Mouse (Mus musculus): ENCODE data around the gene Ppp1r9a.
A peak's percentile ranks its signal among the peaks of the same experiment; 100 is the strongest.

Gene Ppp1r9a

DNA sequence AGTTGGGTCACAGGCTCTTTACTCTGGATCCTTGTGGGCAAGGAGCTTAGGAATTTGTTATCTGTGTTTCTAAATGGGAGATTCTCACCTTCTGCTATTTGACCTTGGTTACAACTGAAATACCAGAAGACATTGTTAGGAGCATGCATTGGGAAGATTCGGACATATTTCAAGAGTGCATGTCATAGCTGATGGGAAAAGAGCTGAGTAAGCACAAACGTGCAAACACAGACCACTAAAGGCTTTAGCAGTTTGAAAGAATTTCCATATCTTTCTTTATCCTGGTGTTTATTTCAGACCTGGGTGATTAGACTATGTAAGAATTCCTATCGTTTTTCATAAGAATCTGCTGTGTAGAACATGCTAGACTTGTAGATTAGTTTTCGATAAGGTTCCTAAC is 59.5 kb downstream of the Ppp1r9a start:
- no peak for DNase-seq

DNA sequence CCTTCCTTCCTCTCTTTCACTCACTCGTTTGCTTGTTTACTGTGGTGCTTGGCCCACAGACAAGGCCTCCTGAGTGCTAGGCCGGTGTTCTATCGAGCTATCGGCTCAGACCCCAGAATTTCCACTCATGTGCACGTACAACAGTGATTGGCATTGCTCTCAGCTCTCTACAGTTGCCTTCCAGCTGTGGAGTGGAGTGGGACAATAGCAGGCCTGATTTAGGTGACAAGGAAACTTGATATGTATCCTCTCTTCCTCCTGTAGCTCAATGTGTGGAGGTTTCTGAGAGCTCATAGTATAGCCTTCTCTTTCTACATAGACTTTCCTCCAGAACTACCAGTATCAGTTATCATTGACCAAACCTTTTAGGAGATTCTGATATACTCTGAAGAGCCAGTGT is 60.3 kb downstream of the Ppp1r9a start:
- no peak for DNase-seq

DNA sequence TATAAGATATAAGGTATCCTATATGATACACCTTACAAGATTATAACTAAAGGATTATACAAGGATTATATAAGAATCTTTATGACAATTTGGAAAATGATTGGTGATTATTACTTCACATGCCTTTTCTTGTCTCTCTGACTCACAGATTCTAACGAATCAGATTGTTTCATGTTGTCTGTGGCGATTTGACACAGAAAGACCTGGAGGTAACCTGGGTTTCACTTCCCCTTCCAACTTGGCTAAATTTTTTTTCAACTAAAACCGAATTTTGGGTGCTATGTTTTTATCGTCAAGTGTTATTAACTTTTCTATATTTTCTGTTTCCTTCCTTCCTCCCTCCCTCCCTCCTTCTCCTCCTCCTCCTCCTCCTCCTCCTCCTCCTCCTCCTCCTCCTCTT is 64.5 kb downstream of the Ppp1r9a start:
- DNase-seq, result no peak

DNA sequence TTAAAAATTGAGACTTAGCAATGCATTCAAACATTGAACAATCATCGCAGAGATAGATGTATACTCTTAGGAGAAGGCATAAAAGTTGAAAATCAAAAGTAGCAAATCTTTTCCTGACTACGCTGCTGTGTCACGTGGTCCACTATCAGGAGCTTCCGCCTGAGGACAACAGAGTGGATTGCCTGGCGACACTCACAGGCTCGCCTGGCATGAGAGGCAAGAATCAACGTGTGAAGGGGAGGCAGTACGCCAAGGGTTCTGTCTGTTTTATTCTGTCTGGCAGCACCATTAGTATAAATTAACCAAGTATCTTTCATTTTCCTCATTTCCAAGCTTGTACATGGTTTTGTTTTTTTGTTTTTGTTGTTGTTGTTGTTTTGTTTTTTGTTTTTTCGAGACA is 68.5 kb downstream of the Ppp1r9a start:
- DNase-seq, result no peak

- peak; percentile 9 for DNase-seq
Measured at GRCm38 (mm10) chr6:4972808-4973207, 70.1 kb downstream of the Ppp1r9a start.

- DNase-seq, result no peak
Measured at GRCm38 (mm10) chr6:4973337-4973736, 70.6 kb downstream of the Ppp1r9a start.

DNA sequence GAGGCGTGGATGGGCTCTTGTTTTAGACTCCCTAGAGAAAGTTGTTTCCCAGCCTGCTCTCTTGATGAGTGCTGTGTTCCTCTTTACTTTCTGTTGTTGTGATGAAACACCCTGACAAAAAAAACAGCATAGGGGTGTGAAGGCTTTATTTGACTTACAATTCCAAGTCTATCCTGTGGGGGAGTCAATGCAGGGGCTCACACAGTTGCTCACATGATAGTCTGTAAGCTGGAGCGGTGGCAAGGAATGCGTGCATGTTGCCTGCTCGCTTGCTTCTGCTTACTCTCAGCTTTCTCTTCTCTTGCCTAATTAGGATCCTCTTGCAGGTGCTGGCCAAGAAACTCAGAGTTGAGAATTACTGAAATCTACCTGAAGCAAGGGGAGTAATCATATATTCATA is 74.8 kb downstream of the Ppp1r9a start:
- no peak for DNase-seq

- DNase-seq, result no peak
Measured at GRCm38 (mm10) chr6:4978249-4978648, 75.5 kb downstream of the Ppp1r9a start.

GRCm38 (mm10) chr6:4978897-4979296 is 76.2 kb downstream of the Ppp1r9a start:
- no peak for DNase-seq

- no peak for DNase-seq
Measured at GRCm38 (mm10) chr6:4980113-4980512, 77.4 kb downstream of the Ppp1r9a start.

DNA sequence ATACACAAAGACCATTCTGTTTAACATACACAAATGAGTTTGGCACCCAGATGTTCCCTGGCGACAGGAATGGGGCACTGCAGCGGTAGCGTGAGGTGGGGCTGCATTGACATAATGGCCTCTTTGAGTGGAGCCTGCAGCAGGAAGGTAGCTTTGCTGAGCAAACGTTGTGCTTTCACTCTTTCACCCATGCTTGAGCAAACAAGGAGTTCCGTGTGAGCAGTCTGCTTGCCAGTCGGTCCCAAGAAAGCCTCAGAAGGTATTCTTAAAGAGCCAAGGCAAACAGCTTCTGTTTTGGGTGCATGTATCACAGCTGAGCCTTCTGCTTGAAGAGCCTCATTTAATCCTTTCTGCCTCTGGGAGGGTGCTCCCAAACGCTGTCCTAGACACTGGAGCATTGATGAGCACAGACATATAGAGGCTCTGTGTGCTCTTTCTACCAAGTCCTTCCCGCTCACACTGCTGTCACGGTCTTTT is 80.0 kb downstream of the Ppp1r9a start:
- peak; percentile 23 for DNase-seq

- no peak for DNase-seq
Measured at GRCm38 (mm10) chr6:4985668-4986067, 83.0 kb downstream of the Ppp1r9a start.

DNA sequence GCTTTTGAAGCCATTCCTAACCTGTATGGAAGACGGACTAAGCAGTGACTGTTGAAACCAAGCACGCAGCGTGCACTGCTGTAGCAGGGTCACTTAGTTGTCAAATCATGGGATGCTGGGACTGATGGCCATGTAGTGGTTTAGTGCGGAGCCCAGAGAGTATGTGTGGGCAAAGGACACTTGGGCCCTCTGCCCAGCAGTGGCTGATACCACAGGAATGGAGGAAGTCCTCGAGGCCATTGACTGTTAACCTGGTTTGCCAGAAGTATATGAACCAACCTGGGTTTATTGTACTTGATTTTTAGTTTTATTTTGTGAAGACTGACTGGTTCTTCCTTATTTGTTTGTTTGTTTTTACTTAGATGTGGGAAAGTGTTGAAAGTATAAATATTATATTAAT is 84.4 kb downstream of the Ppp1r9a start:
- DNase-seq, result no peak

DNA sequence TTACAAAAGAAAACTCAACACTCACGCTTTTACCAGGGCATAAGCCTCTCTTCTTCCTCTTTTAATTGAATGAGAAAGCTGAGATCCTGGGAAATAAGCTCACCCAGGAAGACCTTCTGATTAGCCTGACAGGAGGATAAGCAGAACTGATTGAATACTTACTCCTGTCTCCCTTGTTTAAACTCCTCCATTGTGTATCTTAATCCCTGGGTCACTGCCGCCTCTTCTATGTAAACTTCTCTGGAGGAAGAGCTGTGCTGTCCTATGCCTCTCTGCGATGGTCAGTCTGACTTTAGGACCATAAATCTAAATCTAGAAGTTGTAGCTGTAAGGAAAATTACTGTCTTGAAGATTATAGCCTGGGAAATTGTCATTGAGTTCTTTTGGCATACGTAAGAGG is 86.0 kb downstream of the Ppp1r9a start:
- DNase-seq, result no peak

DNA sequence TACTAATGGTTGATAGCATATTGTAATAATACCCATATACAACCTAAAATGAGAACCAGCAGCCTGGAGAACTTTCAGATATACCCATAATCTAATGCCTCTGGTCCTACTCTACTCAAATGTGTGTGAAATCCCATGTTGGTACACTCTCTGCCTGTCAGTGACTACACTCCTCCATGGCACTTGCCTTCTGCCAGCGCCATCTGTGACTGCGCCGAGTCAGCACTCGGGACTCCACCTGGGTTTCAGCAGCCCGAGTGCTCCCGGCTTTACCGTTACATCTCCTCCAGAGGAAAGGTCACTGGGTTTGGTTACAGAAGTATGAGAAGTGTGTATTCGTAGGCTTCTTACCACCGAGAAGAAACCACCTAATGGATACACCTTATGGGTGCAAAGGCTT is 89.6 kb downstream of the Ppp1r9a start:
- no peak for DNase-seq

DNA sequence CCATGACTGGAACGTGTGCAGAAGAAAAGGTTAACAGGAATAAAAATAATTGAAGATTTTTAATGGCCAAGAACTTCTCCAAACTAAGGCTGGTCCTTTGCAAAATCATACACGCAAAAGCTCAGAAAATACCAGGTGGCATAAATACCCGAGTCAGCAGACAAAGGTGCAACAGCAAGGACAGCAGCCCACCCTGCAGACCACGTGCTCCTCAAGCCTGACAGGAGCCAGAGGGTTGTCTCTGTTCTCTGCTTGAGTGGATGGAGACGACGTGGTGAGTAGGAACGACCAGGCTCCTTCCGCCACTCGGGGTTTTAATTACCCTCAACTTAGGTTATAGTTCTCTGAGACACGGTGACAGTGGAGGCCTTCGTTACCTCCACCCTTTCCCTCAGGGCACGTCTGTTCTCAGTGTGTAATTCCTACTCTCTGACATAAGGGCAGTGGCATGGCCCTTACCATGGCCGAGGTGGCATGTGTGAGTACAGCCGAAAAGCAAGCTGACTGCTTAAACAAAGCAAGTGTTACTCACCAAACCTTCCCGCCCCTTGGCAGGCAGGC is 91.0 kb downstream of the Ppp1r9a start:
- no peak for DNase-seq

DNA sequence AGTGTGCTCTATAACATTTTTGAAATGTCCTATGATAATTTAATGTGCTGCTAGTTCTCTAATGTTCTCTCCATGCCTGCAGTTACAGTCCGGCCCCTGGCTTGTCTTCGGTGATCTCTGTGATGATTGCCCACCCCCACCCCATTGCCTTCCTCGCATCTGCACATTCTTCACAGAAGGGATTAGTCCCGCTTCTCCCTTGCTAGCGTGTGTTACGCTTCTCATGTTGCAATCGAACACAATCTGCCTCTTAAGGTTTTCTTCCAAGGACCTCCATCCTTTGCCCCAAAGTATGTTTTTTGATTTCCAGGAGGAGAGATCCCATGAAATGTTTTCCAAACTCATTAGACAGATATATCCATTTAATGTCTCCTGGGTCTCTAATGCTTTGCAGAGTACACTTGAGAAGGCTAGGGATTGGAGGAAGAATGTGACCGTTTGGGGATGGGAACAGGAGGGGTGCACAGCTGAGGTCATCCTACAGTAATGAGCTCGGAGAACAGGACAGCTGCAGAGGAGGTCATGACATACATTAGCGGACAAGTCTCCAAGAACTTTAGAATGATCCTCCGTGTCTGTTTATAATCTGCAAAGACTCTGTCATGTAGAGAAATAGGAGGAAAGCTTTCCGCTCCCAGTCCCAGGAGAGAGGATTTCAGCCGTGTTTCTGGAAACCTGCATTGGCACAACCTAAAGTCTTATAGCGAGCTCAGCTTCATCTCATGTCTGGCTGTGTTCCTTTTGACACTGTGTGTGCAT is 91.6 kb downstream of the Ppp1r9a start:
- DNase-seq, result no peak

- no peak for DNase-seq
Measured at GRCm38 (mm10) chr6:4997599-4997998, 94.9 kb downstream of the Ppp1r9a start.

DNA sequence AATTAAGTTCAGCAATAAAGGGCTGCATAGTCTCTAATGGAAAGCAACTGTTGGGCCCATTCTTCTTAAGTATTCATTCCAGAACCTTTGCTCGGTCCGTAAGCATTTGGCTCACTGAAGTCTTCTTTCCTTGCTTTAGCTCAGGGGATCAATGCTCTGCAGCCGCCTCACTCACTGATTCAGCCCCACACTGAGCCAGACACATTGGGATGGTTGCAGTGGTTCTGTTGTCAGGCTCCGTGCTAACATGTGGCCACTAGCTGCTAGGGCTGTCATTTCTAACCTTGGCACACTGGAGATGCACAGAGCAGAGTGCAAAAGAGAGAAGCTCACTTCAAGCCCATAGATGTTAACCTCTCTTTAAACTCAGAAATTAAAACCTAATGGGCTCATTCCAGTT is 96.2 kb downstream of the Ppp1r9a start:
- no peak for DNase-seq

DNA sequence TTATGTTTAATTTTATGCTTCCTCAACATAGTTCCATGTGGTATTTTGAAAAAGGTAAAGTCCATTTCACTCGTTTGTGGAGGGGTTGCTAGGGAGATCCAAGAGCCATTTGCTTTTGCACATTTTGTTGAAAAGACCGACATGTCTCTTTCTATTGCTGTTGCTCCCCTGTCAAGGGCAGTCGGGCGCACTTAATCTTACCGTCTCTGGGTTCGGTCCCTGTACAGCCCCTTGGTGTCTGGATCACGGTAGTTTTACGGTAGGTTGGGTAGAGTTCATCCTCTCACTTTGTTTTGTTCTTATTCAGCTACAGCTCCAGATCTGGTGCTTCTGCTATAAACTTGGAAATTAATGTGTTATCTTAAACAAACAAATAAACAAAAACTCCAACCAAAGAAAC is 98.1 kb downstream of the Ppp1r9a start:
- no peak for DNase-seq

DNA sequence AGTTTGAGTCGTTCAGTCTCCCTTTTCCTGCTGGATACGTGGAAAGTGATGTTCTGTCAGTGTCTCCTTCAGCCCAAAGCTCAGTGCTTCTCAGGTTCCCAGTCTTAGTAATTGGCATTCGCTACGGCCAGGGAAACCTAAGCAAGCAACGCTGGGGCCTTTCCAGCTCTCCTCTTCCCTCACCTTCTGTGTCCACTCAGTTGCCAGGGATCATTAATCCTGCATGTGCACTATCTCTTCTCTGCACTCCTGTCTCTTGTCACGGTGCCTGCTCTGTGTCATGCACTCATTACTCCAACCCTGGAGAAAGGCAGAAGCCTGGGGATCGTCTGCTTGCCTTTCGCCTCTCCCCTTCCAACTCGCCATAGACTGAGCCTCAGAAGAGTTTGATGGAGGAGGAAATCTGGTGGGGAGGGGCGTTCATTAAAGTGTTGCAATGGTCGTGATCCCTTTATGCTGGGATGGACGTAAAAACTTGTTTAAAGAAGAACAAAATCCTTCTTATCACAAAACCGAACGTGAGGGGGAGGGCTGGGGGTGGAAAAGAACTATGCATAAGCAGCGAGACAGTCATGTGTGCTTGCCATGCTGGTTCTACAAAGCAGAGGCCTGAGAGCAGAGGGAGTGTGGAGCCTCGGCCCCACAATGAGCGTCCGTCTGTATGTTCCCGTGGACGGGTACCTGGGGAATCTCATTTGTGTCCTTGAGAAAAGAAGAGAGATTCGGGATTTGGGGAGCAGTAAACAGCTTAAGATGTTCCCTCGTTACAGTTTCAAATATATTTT is 103.0 kb downstream of the Ppp1r9a start:
- no peak for DNase-seq

DNA sequence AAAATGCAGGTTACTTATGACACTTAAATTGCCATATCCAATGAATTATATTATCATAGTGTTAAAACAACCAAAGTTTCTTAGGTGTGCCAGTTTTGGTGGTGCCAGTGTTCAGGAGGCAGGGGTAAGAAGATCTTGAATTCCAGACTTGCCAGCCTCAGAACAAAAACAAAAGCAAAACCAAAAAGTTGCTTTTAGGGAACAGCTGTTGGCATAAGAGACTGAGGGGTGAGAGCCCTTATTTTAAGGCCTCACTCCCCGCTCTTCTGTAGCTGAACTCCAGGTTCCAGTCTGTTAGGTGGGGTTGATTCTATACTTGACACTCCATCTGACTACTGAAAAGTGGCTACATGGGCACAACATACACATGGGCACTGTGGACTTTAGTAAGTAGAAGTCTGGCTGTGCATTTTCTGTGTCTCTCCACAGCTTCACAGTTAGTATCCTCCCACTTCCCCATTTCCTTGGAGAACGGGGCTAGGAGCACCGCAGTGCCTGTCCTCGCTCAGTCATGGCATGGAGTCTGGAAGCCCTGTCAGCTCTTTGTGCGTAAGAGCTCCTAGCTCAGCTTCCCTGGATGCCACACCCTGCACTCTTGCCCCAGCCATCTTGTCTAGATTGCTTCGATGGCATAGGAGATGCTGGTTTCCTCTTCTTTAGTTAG is 103.7 kb downstream of the Ppp1r9a start:
- DNase-seq, result no peak

DNA sequence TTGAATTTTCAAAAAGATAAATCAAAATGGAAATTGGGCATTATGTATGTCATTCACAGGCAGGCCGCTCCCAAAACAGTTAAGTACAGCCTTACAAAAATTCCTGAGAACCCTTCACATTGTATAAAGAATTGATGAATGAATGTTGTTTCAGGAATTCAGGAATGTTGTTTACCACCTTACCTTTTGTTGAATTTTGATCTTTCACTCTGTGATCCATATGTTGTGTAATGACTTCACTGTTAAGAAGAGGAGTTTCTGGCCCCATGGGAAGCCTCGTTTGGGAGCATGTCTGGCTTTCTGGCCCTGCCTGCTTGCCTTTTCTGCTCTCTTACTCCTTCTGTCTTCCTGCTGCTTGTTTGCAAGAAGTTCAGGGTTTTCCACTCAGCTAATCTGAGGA is 105.4 kb downstream of the Ppp1r9a start:
- DNase-seq, result no peak

DNA sequence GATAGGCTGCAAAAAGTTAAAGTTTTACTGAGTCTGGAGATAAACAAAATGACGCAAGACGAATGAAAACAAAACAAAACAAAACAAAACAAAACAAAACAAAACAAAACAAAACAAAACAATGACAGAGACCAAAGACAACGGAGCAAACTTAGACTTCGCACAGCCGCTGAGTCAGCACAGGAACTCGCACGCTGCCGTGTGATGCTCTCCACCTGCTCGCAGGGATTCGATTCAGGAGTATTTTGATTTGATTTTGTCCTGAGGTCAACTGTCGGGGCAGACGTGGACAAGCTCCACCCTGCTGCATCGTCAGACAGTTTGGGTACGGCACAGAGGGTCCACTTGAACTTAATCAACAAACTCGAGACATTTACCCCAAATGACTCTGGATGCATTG is 105.9 kb downstream of the Ppp1r9a start:
- no peak for DNase-seq

Data from kidney, adult 9 months (tissue).